Mouse (Mus musculus) intestine, postnatal 0 days (tissue): ENCODE data around the gene Cdkn2aip. TPM values are rescaled to one million over a fixed set of nuclear protein-coding genes. Genes with fewer than 3 reads are reported as not detected.

Experiments
- ATAC-seq: fragments of 200-750 bp; cut with Nextera tagmentation; 2 replicates; pipeline ENCODE4 v1.8.0; 2017; ENCODE audit warnings: mild to moderate bottlenecking, moderate TSS enrichment, moderate library complexity
- H3K27ac ChIP-seq: fragments of 300-500 bp; sonication (generic); 2 replicates; pipeline ENCODE4 v1.5.1; 2014; ENCODE audit warnings: mild to moderate bottlenecking, low read depth, low read length, moderate library complexity
- H3K27me3 ChIP-seq: fragments of 300-500 bp; sonication (generic); replicated peaks from 2 replicates; pipeline ENCODE4 v1.6.1; 2014; ENCODE audit warnings: low read length, mixed read lengths; ENCODE audit not compliant: control insufficient read depth, insufficient read depth
- H3K36me3 ChIP-seq: fragments of 300-500 bp; sonication (generic); 2 replicates; pipeline ENCODE4 v1.6.1; 2014; ENCODE audit warnings: mild to moderate bottlenecking, moderate library complexity; ENCODE audit not compliant: control insufficient read depth, insufficient read depth
- H3K4me1 ChIP-seq: fragments of 300-500 bp; sonication (generic); replicated peaks from 2 replicates; pipeline ENCODE4 v1.6.1; 2014; ENCODE audit warnings: antibody characterized with exemption, low read length, mixed read lengths; ENCODE audit not compliant: control insufficient read depth, insufficient read depth
- H3K4me2 ChIP-seq: fragments of 300-500 bp; sonication (generic); replicated peaks from 2 replicates; pipeline ENCODE4 v1.6.1; 2014; ENCODE audit warnings: low read depth, mild to moderate bottlenecking, moderate library complexity
- H3K4me3 ChIP-seq: fragments of 300-500 bp; sonication (generic); 2 replicates; pipeline ENCODE4 v1.5.1; 2014; ENCODE audit warnings: low read depth, low read length
- H3K9ac ChIP-seq: fragments of 300-500 bp; sonication (generic); 2 replicates; pipeline ENCODE4 v1.6.1; 2014; ENCODE audit warnings: mild to moderate bottlenecking, low read depth, low read length
- H3K9me3 ChIP-seq: fragments of 300-500 bp; sonication (generic); 2 replicates; pipeline ENCODE4 v1.6.1; 2016; ENCODE audit warnings: mixed run types; ENCODE audit not compliant: control insufficient read depth
- CTCF ChIP-seq: sonication (generic); IDR thresholded peaks from 2 replicates; pipeline ENCODE4 v1.5.1; 2016; ENCODE audit warnings: low read depth, mild to moderate bottlenecking, control low read depth, antibody characterized with exemption, moderate library complexity
- WGBS: fragments of 180-500 bp; shearing (Covaris S2); extraction: QIAGEN DNeasy Blood & Tissue Kit; methylation state at CpG from one replicate; pipeline ENCODE4 v1.1.7; 2014; 5-methylcytosine and 5-hydroxymethylcytosine counted together
- polyA plus RNA-seq: library from polyadenylated mRNA; unstranded; fragments of >200 nt; fragmentation: Nextera tagmentation; extraction: Ambion mirVana; gene quantifications from 2 replicates; pipeline ENCODE4 v1.2.1, GENCODE M21; 2015

Cdkn2aip gene
- 15.3 and 15.4 TPM in 2 replicates for polyA plus RNA-seq

DNA sequence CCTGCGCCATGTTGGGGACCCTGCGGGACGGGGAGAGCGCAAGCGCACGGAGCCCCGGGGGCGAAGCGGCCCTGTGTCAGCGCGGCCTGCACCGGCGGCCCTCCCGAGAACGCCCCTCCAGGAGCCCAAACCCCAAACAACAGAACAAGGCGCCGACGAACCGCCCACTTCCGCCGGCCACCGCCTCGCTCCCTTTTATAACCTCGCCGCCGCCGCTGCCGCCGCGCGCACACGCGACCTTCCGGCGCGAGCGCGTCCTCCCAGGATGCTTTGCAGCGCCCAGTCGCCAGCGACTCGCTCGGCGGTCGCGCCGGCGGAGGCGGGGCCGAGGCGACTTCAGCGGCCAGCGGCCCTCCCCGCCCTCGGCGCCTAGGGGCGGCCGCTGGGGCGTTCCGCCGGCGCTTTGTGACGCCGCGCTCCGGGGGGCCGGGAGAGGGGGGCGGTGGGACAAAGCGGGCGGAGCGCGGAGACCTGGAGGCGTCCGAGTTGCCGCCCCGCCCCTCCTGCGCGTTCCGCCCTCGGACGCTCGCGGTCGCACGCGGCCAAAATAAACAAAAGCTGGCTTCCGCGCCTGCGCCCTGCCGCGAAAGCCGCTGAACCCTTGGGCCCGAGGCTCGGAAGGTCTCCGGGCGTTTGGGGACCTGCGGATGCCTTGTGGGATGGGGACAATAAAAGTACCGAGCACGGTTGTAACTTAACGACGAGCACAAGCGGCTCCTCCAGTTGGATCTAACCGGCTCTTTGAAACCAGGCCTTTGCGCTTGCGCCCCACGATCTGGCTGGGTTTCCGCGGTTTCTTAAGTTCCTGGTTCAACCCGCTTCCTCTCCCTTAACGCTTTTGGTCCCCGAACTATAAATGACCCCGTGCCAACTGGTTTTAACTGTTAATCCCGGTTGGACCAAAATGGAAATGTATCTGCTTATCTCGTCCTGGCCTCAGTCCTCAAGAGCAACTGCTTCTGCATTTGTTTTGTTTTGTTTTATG is at the start of gene Cdkn2aip:
Cdkn2aip (minus strand) TSS at position 172 of the 985 bp plus-strand sequence.
- TF ChIP-seq CTCF: no peak
- H3K36me3 ChIP-seq: peaks cover 14% of the 10 kb centered on the region; the same call in 1 of the 2 replicates
- H3K9me3 ChIP-seq: no peaks in the 10 kb centered on the region
- H3K4me3 ChIP-seq: peak within 1 kb of the TSS; percentile 98
- under 1% methylated on average over 94 of the region's 114 CpGs for WGBS
- ATAC-seq: peak; percentile 97
- H3K4me2 ChIP-seq: peak within 1 kb of the TSS; percentile 79
- no peaks in the 10 kb centered on the region for H3K27me3 ChIP-seq
- peak within 1 kb of the TSS; percentile 87 for H3K9ac ChIP-seq
- H3K27ac ChIP-seq: peak within 1 kb of the TSS; percentile 97
- H3K4me1 ChIP-seq: no peaks in the 10 kb centered on the region; the same call in 1 of the 2 replicates

DNA sequence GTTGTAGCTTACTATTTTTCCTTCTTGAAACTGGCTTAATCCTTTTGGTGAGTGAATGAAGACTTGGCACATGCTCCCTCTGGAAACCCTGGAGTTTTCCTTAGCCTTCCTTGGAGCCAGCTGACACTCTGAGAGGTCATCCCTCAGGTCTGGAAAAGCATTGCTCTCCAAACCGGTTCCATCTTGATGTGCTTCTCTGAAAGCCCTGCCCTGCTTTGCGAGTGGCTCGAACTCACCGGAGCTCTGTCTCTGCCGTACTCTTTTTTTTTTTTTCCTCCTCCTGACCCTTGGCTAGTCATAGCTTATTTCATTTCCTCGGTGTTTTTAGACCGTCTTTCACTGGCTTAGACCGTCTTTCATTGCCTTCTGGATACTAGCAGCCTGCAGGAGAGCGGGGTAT is 49.5 kb upstream of the Cdkn2aip start:
- H3K9me3 ChIP-seq: no peaks in the 10 kb centered on the region
- H3K4me3 ChIP-seq: no peak overlapping the region
- ATAC-seq: no peak
- peak overlapping the region; percentile 41; the same call in 1 of the 2 replicates for H3K4me2 ChIP-seq
- H3K36me3 ChIP-seq: no peaks in the 10 kb centered on the region
- H3K27me3 ChIP-seq: no peaks in the 10 kb centered on the region
- no peak for TF ChIP-seq CTCF
- no peaks in the 10 kb centered on the region for H3K4me1 ChIP-seq
- H3K27ac ChIP-seq: no peak overlapping the region
- 57% methylated on average over 9 of the region's 9 CpGs for WGBS
- H3K9ac ChIP-seq: no peak overlapping the region

DNA sequence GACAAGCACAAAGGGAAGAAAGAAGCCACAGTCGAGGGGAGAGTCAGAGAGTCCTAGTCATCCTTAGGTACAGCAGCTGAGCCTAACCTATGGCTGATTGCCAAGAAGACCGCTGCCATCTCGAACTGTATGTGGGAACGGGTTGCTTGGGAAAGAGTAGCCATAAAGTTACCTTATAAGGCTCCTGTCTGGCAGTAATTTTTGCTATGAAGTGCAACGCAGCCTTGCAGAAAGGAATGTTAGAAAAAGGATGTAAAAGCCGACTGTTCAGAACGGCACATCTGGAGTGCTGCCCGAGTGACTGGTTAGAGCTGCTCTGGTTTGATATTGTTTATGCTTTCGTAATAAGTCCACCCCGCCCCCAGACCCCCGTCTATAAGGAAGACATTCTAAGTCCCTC is 47.0 kb upstream of the Cdkn2aip start:
- Histone ChIP-seq H3K27me3 (no peaks in the 10 kb centered on the region), H3K4me2 (no peak overlapping the region), H3K9ac (no peak overlapping the region), H3K27ac (no peak overlapping the region), H3K9me3 (no peaks in the 10 kb centered on the region), H3K4me3 (no peak overlapping the region), H3K36me3 (no peaks in the 10 kb centered on the region), H3K4me1 (no peaks in the 10 kb centered on the region)
- TF ChIP-seq CTCF: no peak
- WGBS: 45% methylated on average over 11 of the region's 11 CpGs
- no peak for ATAC-seq

DNA sequence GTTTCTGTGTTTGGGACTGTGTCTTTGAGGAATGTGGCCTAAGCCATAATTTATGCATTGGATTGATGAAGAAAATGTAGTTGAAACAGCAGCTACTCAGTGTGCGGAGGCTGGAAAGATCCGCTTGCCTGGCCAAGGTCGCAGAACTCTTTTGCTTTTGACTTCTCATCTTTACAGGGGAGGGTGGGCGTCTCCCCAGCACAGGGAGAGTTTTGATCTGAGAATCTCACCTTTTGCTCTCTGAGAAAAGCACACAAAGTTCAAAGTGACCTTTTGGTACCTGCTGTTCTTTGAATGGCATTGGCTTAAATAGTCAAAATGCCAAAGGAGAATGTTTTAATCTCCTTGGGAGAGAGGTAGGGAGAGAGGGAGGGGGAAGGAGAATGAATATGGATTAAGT is 46.5 kb upstream of the Cdkn2aip start:
- Histone ChIP-seq H3K27me3 (no peaks in the 10 kb centered on the region), H3K4me1 (no peaks in the 10 kb centered on the region), H3K36me3 (no peaks in the 10 kb centered on the region), H3K27ac (no peak overlapping the region), H3K4me2 (no peak overlapping the region), H3K9ac (no peak overlapping the region), H3K9me3 (no peaks in the 10 kb centered on the region), H3K4me3 (no peak overlapping the region)
- TF ChIP-seq CTCF: no peak
- ATAC-seq: no peak
- WGBS: 62% methylated on average over 4 of the region's 4 CpGs

DNA sequence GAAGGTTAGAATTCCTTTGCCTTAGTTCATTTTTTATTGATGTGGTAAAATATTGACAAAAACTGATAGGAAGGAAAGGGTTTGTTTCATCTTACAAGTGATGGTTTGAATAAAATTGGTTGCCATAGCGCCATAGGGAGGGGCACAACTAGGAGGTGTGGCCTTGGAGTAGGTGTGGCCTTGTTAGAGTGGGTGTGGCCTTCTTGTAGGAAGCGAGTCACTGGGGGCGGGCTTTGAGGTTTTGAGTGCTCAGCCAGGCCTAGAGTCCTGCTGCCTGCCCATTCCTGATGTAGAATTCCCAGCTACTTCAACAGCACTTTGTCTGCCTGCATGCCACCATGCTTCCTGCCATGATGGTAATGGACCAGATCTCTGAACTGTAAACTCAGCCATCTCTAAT is 39.4 kb upstream of the Cdkn2aip start:
- Histone ChIP-seq H3K4me1 (no peaks in the 10 kb centered on the region), H3K36me3 (no peaks in the 10 kb centered on the region), H3K4me3 (no peak overlapping the region), H3K27me3 (no peaks in the 10 kb centered on the region), H3K9me3 (no peaks in the 10 kb centered on the region), H3K9ac (no peak overlapping the region), H3K27ac (no peak overlapping the region), H3K4me2 (no peak overlapping the region)
- WGBS: 84% methylated on average over 3 of the region's 3 CpGs
- no peak for TF ChIP-seq CTCF
- no peak for ATAC-seq

DNA sequence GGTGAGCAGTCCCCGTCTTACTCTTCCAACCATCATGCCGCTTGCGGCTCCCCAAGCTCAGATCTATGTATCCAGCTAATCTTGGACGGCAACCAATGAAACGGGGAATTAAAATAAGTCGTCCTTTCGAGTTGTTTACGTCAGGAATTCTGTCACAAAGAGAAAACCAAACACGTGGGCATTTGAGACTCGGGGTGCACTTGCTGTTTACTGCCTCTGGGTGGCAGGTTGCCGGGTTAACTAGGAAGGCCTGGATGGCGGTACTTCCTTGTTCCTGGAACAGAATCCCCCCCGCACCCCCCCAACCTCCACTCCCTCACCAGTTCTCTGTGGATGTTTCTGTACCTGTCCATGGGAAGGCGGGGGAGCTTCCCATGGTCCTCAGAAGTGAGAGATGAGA is 36.4 kb upstream of the Cdkn2aip start:
- no peaks in the 10 kb centered on the region for H3K9me3 ChIP-seq
- H3K9ac ChIP-seq: no peak overlapping the region
- 51% methylated on average over 14 of the region's 14 CpGs for WGBS
- ATAC-seq: peak; percentile 31
- no peaks in the 10 kb centered on the region for H3K4me1 ChIP-seq
- H3K4me3 ChIP-seq: no peak overlapping the region
- H3K27me3 ChIP-seq: no peaks in the 10 kb centered on the region
- H3K4me2 ChIP-seq: peak overlapping the region; percentile 35; the same call in 1 of the 2 replicates
- no peaks in the 10 kb centered on the region for H3K36me3 ChIP-seq
- peak; percentile 53 for TF ChIP-seq CTCF
- no peak overlapping the region for H3K27ac ChIP-seq
